Mouse (Mus musculus) layer of hippocampus, adult 8-10 months (tissue): ENCODE measurements around the gene Egfr. TPM values are rescaled to one million over a fixed set of nuclear protein-coding genes. Genes with fewer than 3 reads are reported as not detected.

ENCODE experiments used
- DNase-seq, 2 experiments: peaks; one replicate each; pipeline ENCODE4 v3.0.0; 2022; ENCODE audit warnings: low spot score in 2 of 2
- total RNA-seq, 4 experiments: library from RNA; stranded (reverse); gene quantifications; 2 replicates each; pipeline ENCODE4 v1.2.4; 2022

Egfr gene
- total RNA-seq = 10 to 100 TPM; 11.1 to 15.6 (median 14.5) TPM

DNA sequence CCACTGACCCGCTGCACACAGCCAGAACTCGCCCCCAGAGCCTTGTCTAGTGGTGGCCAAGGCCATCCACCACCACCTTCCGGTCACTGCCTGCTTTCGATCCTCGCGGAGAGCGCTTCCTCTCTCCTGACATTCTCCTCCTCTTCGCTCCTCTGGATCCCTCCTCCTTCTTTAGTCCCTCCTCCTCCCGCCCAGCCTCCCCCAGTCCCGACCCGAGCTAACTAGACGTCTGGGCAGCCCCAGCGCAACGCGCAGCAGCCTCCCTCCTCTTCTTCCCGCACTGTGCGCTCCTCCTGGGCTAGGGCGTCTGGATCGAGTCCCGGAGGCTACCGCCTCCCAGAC is at the start of gene Egfr:
Gene Egfr, plus strand, starts transcription at position 197 of the 342 bp plus-strand sequence.
- no peak for DNase-seq

GRCm38 (mm10) chr11:16703221-16703620 is 48.8 kb upstream of the Egfr start:
- no peak for DNase-seq

DNA sequence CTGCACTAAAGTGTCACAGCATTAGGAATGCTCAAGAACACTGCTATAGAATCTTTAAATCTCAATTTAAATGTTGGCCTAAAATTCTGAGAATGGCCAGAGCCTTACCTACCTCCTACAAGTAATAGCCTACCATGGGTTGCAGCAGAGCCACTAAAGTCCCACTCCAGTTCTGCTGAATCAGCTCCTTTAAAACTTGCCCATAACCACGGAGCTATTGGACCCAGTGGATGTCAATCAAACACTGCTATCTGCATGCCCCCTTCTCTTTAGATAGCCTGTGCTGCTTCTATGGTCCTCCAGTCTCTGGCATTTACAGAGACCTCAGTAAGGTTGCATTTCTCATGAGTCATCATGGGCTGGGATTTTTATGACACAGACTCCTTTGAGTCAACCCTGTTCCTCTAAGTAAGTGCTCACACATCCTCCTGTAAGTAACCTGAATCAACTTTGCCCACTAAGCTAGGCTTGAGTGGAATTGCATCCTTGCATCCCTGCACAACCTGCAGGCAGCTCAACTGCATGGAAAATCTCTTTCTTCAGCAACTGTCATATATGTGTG is 16.8 kb upstream of the Egfr start:
- DNase-seq = no peak

DNA sequence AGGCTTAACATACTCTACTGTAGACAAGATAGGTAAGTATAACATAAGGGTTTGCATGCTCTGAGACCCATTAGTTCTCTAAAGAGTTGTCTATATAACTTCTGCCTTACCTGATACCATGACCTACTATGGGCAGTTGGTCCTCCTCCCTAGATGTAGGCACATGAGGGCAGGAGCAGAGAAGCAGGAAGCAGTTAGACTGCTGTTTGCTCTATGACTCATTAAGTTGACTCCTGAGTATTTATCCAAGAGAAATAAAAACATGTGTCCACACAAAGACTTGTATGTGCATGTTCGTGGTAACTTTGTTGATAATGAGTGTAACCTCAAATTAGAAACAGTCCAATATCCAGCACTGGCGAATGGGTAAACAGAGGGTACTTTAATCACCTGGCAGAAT is 14.7 kb upstream of the Egfr start:
- DNase-seq = no peak

- DNase-seq = no peak
These were observed 13.3 kb upstream of the Egfr start for GRCm38 (mm10) chr11:16738691-16739090.

DNA sequence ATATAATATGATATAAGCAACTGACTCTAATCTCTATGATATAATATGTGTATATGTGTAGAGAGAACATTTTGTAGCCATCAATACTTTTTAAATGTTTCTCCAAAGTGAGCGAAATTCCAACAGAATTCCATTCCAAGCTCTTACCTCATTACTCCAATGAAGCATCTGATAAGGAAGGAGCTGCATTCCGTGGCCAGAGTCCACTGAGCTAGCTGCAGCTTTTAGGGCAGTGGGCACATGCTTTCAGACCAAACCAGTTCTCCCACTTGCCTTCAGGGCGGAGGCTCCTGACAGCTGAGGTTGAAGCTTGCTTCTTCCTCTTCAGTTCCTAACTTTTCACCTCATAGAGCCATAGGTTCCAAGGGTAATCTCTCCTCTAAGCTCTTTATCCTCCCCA is 12.8 kb upstream of the Egfr start:
- DNase-seq = no peak

DNA sequence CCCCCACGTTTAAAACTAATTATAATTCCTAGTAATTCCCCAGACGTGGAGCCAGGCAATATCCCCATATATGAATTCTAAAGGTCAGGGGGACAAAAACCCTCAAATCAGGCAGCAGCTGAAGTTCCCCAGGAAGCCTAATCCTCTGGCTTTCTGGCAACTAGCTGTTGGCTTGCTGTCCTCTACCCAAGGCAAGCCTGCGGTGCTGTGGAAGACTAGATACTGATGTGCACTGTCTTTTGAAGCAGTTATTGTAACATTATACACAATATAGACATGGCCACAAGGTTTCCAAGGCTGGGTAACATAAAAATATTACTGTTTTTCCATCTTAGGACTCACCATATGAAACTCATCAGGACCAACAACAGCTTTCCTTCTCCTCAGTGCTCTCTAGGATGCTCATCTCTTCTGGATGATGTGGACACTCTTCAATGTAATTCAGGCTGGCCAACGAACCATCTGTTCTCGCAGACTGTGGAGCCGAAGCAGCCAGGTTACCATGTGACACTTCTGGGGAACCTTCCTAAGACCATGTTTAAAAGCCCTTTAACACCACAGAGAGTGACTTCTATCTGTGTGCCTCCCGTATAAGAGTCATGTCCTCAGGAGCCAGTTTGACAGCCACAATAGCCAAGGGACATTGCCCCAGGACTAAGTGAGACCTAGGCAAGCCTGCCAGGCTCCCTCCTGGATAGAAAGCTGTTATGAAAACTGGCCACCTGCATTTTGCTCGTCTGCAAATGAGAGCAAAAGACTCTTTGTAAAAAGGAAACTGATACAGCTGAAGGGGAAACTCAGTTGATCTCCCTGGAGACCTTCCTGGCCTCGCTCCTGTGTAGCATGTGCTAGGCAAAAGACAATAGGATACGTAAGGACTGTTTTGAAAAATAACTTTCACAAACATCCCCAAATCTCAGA is 11.1 kb upstream of the Egfr start:
- DNase-seq = no peak

DNA sequence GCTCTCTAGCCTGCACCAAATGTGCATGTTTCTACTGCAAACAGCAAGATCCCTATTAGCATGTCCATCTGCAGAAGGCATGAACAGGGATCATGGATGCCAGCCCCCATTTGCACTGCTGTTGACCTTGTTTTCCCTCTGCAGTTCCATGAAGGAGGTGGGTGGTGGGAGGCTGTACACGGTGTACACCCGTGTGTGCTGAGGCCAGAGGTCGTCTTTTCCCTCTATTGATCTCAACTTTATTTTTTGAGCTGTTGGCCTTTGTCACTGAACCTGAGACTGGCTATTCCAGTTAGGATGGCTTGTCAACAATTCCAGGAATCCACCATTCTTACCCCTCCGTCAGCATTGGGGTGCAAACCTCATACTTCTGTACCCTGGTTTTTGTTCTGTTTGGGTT is 9.8 kb upstream of the Egfr start:
- no peak for DNase-seq

- DNase-seq = no peak
These were observed 9.2 kb upstream of the Egfr start for GRCm38 (mm10) chr11:16742821-16743220.

- no peak for DNase-seq
These were observed 483 bp upstream of the Egfr start for GRCm38 (mm10) chr11:16751457-16751982.

DNA sequence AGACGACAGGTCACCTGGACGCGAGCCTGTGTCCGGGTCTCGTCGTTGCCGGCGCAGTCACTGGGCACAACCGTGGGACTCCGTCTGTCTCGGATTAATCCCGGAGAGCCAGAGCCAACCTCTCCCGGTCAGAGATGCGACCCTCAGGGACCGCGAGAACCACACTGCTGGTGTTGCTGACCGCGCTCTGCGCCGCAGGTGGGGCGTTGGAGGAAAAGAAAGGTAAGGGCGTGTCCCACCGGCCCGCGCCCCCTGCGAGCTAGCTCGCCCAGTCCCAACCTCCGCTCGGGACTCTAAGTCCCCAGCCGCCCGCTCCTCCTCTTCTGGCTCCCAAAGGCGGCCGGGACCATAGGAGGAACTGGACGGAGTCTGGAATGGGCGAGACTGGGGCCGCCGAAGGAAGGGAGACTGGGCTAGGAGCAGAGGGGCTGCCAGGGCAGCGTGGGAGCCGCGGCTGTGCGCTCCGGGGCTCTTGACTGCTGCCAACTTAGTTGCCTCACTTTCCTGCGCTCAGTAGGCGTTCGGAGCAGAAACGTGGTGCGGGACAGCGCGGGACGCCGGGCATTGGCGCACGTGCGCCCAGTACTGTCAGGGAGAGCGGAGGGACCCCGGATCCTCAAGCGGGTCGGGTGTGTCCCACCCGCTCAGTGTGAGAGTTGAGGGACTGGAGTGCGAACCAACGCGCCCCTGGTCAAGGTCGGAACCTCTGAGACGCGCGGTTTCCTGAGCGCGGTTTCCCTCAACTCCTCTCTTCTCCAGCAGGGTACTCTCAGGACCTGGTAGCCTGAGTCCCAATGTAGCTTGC is 548 bp downstream of the Egfr start:
- no peak for DNase-seq

GRCm38 (mm10) chr11:16753154-16754040 is 1.4 kb downstream of the Egfr start:
- DNase-seq = no peak

DNA sequence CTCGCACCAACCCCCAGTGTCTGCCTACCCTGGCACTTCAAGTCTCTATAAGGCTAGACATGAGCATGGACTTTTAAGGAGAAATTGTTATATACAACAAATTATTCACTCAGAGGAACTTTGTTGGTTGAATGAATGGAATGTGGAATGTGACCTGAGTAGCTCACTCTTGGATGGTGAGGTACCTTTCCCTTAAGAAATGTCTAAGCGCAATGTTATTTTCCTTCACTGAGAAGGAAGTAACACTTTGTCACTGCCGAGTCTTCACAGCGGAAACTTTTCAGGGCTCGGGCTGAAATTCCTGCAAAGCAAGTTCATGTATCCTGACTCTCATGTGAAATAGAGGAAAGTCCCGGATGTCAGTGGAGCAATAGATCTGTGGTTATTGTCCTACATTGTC is 7.9 kb downstream of the Egfr start:
- DNase-seq = no peak

- DNase-seq = no peak
These were observed 9.2 kb downstream of the Egfr start for GRCm38 (mm10) chr11:16761184-16761583.

DNA sequence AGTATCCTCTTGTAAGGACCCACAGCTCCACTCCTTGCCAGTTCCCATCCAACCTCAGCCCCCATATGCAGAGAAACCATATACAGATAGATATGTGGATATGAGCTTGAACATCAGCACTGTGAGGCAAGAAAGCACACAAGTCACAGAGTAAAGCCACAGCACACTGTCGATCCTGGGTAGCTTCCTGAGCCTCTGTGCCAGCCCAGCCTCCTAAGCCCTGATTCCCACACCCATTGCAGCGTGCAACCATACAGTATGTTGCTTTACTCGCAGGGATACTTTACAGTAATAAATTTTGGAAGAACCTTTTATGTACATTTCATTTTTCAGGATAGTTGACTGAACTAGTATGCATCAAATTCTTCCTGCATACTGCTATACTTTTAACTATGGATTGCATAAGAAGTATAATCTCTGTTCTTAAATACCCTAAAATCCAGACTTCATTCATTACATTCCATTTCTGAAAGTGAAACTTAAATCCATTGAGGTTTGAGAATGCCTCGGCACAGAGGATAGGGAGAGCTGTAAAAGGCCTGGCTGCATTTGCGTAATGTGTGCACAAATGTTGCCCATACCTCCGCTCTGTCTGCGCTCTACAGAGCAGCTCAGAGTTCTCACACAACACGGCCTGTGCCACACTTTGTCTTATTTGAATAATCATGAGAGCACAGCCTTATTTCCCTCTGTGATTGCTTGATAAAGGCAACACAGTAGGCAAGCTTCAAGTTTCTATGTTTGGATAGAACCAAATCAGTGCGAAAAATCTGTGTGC is 14.2 kb downstream of the Egfr start:
- DNase-seq = no peak

GRCm38 (mm10) chr11:16767984-16768383 is 16.0 kb downstream of the Egfr start:
- no peak for DNase-seq

- no peak for DNase-seq
These were observed 17.3 kb downstream of the Egfr start for GRCm38 (mm10) chr11:16769276-16769675.

GRCm38 (mm10) chr11:16769709-16770303 is 17.8 kb downstream of the Egfr start:
- no peak for DNase-seq

- no peak for DNase-seq
These were observed 19.0 kb downstream of the Egfr start for GRCm38 (mm10) chr11:16770966-16771365.

DNA sequence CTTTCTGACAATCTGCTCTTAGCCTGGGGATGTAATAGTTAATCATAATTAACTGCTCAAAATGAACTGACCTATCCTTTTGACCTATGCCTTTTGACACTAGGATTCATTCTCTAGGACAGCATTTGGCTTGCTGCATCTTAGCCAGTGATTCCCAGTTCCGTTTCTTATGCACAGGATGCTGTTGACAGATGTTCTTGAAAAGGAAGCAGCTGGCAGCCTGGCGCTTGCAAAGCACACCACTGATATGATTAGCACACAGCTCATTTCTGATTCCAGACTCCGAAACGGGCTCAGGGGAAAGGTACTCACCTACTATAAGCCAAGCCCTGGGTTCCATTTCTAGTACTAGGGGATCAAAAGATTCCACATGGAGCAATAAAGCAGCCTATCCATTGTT is 20.7 kb downstream of the Egfr start:
- no peak for DNase-seq
